Mouse (Mus musculus) lung, postnatal 25 days (tissue): ENCODE results near the gene Xaf1.
"Not testable (repeated sequence)": the region's sequence is repeated elsewhere in the genome, so short reads cannot be mapped to it uniquely, and the experiment has no call there.

Source experiments
- DNase-seq: peaks from one replicate; pipeline ENCODE4 v3.0.0; 2022; ENCODE audit warnings: low spot score

The Xaf1 gene

DNA sequence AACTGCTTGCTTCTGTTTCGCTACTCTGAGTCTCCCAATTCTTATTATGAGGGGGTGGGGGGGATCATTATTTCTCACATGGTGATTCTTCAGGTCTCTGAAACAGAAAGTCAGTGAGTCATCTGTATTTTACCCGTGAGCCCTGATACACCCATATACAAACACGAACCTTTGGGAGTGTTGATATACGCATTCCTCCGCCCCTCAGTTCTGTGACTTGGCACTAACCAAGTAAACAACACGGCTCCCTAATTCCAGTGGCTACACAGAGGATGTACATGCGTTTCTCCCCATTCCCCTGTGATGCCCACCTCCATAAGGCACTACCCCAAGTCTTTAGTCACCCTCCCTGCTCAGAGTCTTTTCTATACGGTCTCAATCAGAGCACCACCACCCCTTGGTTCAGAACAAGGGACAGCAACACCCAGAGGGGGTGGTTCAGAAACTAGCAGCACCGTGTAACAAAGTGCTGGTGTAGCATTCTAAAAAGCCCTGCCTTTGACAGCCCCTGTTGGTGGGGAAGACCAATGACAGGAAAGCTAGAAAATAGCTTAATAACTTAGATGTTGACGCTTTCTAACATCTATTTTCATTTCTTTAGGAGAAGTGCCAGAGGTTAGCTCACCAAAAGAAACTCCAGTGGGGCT is 10.0 kb downstream of the Xaf1 start:
- DNase-seq, result no peak

DNA sequence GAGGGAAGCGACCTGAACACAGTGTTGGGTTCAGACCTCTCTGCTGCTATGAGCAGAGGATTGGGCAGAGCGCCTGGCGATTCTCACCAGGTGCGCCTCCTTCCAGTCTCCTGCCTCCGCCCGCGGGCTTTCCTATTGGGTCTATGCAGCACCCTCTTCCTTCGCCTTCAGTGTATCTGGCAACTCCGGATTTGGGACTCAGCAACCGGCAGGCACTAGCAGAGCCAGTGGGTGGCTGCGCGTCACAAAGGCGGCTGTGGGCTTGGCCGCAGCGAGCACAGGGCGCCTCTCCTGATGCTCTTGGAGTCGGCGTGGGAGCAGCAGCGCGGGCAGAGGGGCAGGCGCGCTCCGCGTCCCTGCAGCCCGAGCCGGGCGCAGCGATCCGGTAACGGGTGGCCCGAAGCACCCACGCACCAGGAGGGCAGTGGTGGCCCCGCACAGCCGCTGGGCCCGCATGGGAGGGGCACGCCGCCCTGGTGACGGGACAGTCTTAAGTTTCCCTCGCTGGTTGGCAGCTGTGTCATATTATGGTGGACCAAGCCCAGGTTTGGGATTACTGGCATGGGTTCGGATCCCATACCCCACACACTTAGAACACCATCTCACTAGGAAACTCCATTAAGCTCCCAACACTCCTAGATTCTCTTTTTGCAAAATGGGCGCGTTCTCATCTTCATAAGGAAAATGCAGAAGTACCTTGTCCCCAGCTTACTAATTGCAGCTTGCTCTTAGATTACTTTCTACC is 12.9 kb downstream of the Xaf1 start, which contains the start of gene Fbxo39:
Gene Fbxo39, plus strand, starts transcription at position 294 of the 745 bp plus-strand sequence.
- DNase-seq, result no peak

- DNase-seq, result no peak
These were observed 16.6 kb downstream of the Xaf1 start for GRCm38 (mm10) chr11:72318026-72318425.

DNA sequence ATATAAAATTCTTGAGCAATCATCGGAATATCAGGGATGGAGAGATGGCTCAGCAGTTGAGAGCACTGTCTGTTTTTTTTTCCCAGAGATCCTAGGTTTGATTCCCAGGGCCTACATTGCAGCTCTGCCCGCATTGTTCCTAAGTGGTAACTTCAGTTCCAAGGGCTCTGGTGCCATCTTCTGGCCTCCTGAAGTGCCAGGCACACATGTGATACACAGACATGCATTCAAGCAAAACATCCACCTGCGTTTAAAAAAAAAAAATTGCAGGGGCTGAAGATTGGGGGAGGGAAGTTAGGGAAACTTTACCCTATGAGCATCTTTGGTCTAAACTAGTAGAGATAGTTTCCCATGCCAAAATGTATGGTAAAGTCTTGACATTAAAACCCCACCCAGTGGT is 23.0 kb downstream of the Xaf1 start:
- no peak for DNase-seq

DNA sequence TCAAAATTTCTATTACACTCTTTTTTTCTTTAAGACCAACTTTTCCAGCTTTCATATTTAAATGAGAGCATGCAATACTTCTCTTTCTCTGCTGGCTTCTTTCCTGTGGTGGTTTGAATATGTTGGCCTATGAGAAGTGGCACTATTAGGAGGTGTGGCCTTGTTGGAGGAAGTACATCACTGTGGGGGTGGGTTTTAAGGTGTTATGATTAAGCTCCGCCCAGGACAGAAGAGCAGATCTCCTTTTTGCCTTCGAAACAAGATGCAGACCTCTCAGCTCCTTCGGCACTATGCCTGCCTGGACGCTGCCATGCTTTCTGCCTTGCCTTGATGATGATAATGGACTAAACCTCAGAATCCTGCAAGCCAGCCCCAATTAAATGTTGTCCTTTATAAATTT is 24.3 kb downstream of the Xaf1 start:
- DNase-seq, result no peak

GRCm38 (mm10) chr11:72332951-72333667 is 31.7 kb downstream of the Xaf1 start:
- DNase-seq, result no peak

DNA sequence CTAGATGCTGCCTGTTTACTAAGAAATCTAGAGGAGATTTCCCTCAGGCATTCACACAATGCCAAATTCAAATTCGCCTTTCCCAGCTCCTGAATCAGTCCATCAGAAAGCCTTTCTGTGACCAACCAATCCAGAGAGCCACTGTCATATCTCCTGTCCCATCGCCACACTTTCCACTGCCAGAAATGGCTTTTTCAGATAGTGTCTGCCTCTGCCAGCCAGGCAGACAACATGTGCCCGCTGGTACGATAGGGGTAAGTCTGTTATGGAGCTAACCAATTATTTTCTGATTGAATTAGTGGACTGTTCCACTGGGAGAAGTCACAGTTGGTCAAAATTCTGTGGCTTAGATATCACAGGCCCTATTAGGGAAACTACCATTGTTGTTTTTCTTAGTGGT is 33.2 kb downstream of the Xaf1 start:
- no peak for DNase-seq

DNA sequence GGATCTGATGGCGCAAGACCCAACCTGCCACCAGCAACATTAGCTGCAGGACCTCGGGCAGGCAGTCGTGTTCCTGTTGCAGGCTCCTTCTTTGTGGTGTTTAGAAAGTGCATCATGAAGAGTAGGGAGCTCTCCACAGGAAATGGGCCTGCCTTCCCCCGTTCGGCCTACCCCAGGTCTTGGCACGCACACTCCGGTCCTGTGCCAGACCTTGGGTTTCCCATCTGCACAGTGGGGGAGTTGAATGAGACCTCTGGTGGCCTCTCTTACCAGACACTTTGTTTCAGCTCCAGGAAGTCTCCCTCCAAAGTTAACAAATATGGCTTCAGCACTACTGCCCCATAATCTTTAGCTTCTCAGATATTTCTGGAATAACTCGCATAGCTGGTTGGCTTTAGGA is 35.3 kb downstream of the Xaf1 start:
- DNase-seq, result no peak

DNA sequence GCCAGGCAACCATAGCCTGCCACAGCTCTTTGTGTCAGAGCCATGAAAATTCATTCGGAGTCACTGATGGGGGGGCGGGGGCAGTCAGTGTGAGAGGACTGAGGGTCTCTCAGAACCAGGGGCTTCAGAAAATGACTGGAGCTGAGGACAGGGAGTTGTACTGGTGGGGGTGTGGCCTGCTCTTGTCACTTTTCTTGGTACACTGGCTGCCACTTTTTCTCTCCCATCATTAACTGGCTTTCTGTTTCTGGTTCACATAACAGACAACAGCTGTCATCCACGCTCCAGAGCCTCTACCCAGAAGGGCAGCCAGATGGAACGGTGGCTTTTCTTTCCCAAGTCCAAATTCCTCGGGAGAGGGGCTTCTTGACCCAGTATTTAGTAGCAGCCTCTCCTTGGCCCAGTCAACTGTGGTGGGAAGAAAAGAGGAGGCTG is 37.0 kb downstream of the Xaf1 start:
- no peak for DNase-seq

DNA sequence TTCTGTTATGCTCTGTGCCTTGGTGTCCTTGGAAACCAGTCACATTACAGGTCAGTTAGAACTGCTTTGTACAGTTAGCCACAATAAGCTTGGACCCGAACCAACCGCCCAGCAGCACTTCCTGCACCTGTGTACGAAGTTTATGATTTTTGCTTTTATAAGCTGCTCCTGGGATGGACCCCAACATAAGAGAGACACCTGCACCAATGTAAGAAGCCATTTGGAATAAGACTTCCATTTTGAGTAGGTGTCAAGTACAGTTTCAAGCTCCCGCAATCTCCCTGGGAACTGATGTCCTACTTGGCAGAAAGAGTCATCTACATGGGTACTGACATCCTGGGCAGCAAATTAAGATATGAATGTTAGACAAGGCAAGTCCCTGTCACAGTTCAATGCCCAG is 38.3 kb downstream of the Xaf1 start:
- DNase-seq, result no peak

DNA sequence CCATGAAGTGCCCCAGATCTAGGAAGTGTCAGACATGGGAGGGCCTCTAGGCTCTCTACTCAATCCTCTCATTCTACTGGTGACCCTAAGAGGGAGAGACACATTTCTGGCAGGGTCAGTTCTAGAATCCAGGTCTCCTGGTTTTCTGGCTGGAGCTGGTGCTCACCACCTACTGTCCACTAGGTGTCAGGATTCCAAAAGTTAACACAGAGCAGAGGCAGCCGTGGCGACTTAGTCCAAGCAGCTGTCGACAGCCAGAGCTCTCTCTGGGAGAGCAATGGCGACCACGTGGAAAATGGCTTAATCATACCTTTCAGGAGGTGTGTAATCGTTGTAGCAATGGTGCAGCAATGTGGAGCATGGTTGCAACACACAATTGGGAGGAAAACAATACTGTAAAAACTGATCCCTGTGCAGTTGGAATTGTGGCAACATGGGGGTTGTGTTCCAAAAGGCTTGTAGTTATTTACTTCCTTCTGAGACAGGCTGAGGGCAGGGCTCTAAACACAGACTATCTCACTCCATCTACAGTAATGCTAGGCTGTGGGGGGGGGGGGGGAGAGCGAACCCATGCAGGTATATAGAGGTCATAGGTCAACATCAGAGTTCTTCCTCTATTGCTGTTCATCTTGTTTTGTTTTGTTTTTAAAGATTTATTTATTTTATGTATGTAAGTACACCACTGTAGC is 41.3 kb downstream of the Xaf1 start:
- peak; percentile 65 for DNase-seq

GRCm38 (mm10) chr11:72343238-72343625 is 41.8 kb downstream of the Xaf1 start:
- DNase-seq, result not testable (repeated sequence)

- peak; percentile 36 for DNase-seq
These were observed 42.5 kb downstream of the Xaf1 start for GRCm38 (mm10) chr11:72343904-72344303.

DNA sequence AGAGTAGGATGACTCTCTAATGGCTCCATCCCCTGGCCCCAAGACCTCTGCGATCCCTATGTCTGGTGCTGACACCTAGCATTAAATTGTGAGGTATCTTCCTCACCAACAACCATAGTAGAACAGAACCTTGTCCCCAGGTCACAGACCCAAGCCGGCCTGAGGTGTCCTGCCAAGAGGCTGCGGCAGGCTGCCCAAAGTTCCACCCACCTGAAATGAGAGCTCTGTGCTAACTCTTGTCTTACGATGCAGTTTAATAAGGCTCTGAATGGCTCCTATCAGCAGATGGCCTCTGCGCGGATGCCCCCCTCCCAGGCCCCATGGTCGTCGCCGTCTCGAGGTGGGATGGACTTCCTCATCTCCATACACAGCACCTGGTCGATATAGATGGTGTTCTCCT is 43.1 kb downstream of the Xaf1 start:
- DNase-seq, result no peak

DNA sequence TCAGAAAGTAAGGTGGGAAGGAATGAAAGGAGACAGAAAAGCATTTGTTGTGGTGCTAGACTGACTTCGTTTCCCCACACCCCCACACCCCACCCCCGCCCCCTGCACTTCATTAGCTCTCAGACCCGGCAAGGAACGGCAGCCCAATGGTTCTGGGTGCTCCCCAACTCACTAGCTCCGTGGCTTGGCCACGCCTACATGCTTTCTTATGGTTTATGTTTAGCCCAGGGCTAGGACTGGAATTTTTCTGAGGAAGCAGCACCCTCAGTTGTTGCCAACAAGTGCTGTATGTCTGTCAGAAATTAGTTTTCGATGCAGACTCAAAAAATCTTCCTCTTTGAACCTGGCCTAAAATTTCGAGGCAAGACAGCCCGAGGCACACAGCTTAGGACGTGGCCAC is 47.1 kb downstream of the Xaf1 start:
- DNase-seq, result no peak

- DNase-seq, result no peak
These were observed 47.6 kb downstream of the Xaf1 start for GRCm38 (mm10) chr11:72349016-72349415.

DNA sequence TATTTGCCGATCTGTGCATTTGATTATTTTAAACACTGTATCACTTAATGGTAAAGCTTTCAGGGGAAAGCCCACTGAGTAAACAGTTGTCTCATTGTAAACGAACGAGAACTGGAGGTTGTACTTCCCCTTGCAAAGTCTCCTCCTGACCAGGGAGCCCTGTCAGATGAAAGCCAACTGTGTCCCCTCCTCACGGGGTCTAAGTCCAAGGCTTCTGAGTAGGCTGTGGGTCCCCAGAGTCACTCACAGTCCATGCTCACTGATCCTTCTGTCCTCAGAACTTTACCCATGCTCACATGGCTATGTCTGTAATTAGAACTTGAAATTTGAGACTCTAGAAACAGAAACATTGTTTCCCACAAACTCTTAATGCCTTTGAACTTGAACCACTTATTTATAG is 48.2 kb downstream of the Xaf1 start:
- no peak for DNase-seq

DNA sequence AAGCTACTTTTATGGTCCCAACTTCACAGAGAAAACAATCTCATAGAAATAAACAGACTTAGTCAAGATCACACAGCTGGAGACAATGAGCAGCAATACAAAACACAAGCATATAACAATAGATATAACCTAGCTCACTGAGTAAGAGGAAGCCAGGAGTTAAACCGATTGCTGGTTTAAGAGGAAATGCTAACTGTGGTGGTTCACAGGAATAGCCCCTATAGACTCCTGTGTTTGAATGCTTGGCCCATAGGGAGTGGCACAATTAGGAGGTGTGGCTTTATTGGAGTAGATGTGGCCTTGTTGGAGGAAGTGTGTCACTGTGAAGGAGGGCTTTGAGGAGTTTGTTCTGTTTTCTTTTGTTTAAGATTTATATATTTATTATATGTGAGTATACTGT is 50.8 kb downstream of the Xaf1 start:
- no peak for DNase-seq

GRCm38 (mm10) chr11:72353186-72353585 is 51.8 kb downstream of the Xaf1 start:
- no peak for DNase-seq

- peak; percentile 65 for DNase-seq
These were observed 53.7 kb downstream of the Xaf1 start for GRCm38 (mm10) chr11:72354971-72355728.
